Mouse (Mus musculus): ENCODE measurements around the gene Ube2d1. TPM values are rescaled to one million over a fixed set of nuclear protein-coding genes. Genes with fewer than 3 reads are reported as not detected.

Gene Ube2d1
- polyA plus RNA-seq, 1 experiment from 2014 or later, result 153 TPM

DNA sequence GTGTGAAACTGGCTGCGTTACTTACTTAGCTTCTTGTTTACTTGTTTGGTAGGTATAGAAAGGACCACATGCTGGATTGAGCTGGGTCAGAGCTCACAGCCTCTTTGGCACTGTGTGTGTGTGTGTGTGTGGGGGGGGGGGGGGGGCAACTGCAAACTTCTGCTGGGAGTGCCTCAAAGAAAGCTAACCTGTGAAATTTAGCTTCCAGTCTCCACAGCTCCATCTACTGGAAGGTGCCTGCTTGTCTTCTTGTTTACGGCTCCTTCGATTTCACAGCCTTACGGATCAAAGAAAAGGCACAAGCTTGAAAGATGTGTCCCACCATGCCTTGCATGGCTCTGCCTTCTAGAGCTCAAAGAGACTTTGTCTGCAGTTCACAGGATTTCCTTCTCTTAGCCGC is 17.4 kb upstream of the Ube2d1 start:
- no peak overlapping the region for H3K9ac ChIP-seq (ENCODE audit: low read depth, low read length)
- no peak overlapping the region for H3K4me3 ChIP-seq (ENCODE audit: low read length)
- H3K27ac ChIP-seq (ENCODE audit: low read depth, low read length), result no peak overlapping the region
- ATAC-seq, result no peak
- no peak overlapping the region for H3K4me2 ChIP-seq (ENCODE audit: low read length)
- H3K4me1 ChIP-seq (ENCODE audit: control insufficient read depth, insufficient read depth, low read depth, low read length), result no peaks in the 10 kb centered on the region
- no peaks in the 10 kb centered on the region for H3K36me3 ChIP-seq (ENCODE audit: control insufficient read depth, insufficient read depth, low read length)
- no peaks in the 10 kb centered on the region for H3K27me3 ChIP-seq (replicated peaks; ENCODE audit: control insufficient read depth, insufficient read depth, low read length)
- H3K9me3 ChIP-seq (ENCODE audit: control insufficient read depth, low read length), result no peaks in the 10 kb centered on the region
- WGBS, result 39% methylated on average over 5 of the region's 5 CpGs

DNA sequence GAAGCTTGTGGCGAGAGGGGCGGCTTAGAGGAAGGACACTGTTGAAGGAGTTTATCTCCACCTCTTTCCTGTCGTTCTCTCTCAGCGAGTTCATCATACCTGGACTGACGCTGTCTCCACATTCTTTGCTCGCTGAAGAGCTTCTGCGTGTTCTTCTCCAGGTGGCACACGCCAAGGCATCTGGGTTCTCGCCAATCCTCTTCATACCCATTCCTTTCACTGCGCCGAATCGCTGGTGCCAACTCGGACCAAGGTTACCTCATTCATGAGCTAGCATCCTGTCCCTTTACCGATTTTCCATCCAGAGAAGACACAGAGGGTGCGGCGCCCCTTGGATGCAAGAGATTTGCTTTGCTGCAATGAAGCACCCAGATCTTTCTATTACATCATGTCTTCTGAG is 15.1 kb upstream of the Ube2d1 start:
- Histone ChIP-seq H3K9me3 (ENCODE audit: control insufficient read depth, low read length) (no peaks in the 10 kb centered on the region), H3K27me3 (replicated peaks; ENCODE audit: control insufficient read depth, insufficient read depth, low read length) (no peaks in the 10 kb centered on the region), H3K36me3 (ENCODE audit: control insufficient read depth, insufficient read depth, low read length) (no peaks in the 10 kb centered on the region), H3K27ac (ENCODE audit: low read depth, low read length) (no peak overlapping the region), H3K9ac (ENCODE audit: low read depth, low read length) (no peak overlapping the region), H3K4me1 (ENCODE audit: control insufficient read depth, insufficient read depth, low read depth, low read length) (no peaks in the 10 kb centered on the region), H3K4me3 (ENCODE audit: low read length) (no peak overlapping the region), H3K4me2 (ENCODE audit: low read length) (no peak overlapping the region)
- ATAC-seq, result no peak
- WGBS, result 84% methylated on average over 16 of the region's 16 CpGs

- 59% methylated on average over 4 of the region's 4 CpGs for WGBS
- H3K36me3 ChIP-seq (ENCODE audit: control insufficient read depth, insufficient read depth, low read length), result no peaks in the 10 kb centered on the region
Measured at GRCm38 (mm10) chr10:71293245-71293644, 8.2 kb upstream of the Ube2d1 start.

DNA sequence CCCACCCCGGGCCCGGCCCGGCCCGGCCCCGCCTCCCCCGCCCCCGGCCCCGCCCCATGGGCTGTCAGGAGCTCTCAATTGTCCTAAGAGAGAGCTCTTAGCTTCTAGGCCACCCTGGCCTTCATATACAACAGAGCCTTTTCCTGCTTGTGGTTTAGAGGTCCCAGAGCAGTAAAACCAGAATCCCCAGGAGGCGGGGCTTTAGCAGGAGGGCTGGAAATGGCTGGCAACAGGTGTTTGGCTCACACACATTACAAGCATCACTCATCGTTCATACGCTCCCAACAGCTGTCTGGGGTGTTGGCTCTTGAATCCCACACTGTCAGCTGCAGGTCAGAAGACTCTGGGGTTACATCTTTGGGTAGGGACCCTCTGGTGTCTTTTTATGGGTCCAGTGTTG is 7.2 kb upstream of the Ube2d1 start:
- Histone ChIP-seq H3K36me3 (ENCODE audit: control insufficient read depth, insufficient read depth, low read length) (no peaks in the 10 kb centered on the region), H3K4me1 (ENCODE audit: control insufficient read depth, insufficient read depth, low read depth, low read length) (no peaks in the 10 kb centered on the region), H3K9me3 (ENCODE audit: control insufficient read depth, low read length) (no peaks in the 10 kb centered on the region), H3K27me3 (replicated peaks; ENCODE audit: control insufficient read depth, insufficient read depth, low read length) (no peaks in the 10 kb centered on the region), H3K27ac (ENCODE audit: low read depth, low read length) (no peak overlapping the region), H3K4me3 (ENCODE audit: low read length) (no peak overlapping the region), H3K9ac (ENCODE audit: low read depth, low read length) (no peak overlapping the region), H3K4me2 (ENCODE audit: low read length) (0 out of 2 replicates have a peak overlapping the region, but pooled peaks have one; percentile 4)
- 41% methylated on average over 3 of the region's 11 CpGs for WGBS
- ATAC-seq, result 0 out of 2 replicates have a peak, but pooled peaks have one; percentile 20

More at GRCm38 (mm10) chr10:71293245-71293644, 8.2 kb upstream of the Ube2d1 start:
- Histone ChIP-seq H3K9me3 (ENCODE audit: control insufficient read depth, low read length) (no peaks in the 10 kb centered on the region), H3K4me1 (ENCODE audit: control insufficient read depth, insufficient read depth, low read depth, low read length) (no peaks in the 10 kb centered on the region), H3K4me2 (ENCODE audit: low read length) (no peak overlapping the region), H3K4me3 (ENCODE audit: low read length) (no peak overlapping the region), H3K27me3 (replicated peaks; ENCODE audit: control insufficient read depth, insufficient read depth, low read length) (no peaks in the 10 kb centered on the region), H3K27ac (ENCODE audit: low read depth, low read length) (no peak overlapping the region), H3K9ac (ENCODE audit: low read depth, low read length) (no peak overlapping the region)
- no peak for ATAC-seq

DNA sequence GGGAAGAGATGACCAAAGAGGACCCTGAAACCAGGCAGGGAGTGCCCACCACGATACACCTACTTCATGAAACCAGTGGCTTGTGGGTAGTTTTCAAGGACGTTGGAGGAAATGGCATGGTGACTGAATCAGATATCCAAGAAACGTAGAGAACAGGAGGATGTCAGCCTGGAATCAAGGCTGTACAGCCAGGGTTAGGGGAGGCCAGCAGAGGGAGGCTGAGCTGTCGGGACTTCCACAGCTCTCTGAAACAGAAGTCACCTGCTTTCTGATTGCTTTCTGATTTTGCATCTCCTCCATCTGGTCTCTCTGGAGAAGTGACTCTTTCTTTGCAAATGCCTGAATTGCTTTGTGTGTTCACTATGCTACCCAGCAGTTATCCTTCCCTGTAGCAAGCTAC is 6.7 kb upstream of the Ube2d1 start:
- no peaks in the 10 kb centered on the region for H3K27me3 ChIP-seq (replicated peaks; ENCODE audit: control insufficient read depth, insufficient read depth, low read length)
- WGBS, result 13% methylated on average over 4 of the region's 4 CpGs
- 0 out of 2 replicates have a peak, but pooled peaks have one; percentile 24 for ATAC-seq
- no peak overlapping the region for H3K27ac ChIP-seq (ENCODE audit: low read depth, low read length)
- H3K9me3 ChIP-seq (ENCODE audit: control insufficient read depth, low read length), result no peaks in the 10 kb centered on the region
- no peak overlapping the region for H3K9ac ChIP-seq (ENCODE audit: low read depth, low read length)
- no peaks in the 10 kb centered on the region for H3K36me3 ChIP-seq (ENCODE audit: control insufficient read depth, insufficient read depth, low read length)
- H3K4me1 ChIP-seq (ENCODE audit: control insufficient read depth, insufficient read depth, low read depth, low read length), result no peaks in the 10 kb centered on the region
- no peak overlapping the region for H3K4me2 ChIP-seq (ENCODE audit: low read length)
- H3K4me3 ChIP-seq (ENCODE audit: low read length), result no peak overlapping the region

DNA sequence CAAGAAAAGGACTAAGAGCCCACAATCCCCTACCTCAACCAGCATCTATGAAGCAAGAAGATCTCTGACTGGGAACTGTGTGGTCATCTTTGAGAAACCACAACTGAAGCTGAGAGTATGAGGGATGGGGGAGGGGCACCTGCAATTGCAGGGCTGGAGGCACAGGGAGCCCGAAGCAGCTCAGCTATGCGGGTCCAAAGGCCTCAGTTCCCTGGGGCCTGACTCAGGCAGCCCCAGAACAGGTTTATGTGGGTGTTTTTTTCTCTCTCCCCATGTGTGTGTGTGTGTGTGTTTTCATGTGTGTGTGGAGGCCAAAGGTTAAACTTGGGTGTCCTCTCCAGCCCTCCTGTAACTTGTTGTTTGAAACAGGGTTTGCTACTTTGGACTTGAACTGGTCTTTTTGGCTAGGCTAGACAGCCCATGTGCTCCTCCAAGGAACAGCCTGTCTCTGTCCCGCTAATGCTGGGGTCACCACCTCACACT is 6.2 kb upstream of the Ube2d1 start:
- no peak for ATAC-seq
- H3K9ac ChIP-seq (ENCODE audit: low read depth, low read length), result no peak overlapping the region
- WGBS, result 30% methylated on average over 3 of the region's 3 CpGs
- no peaks in the 10 kb centered on the region for H3K9me3 ChIP-seq (ENCODE audit: control insufficient read depth, low read length)
- no peaks in the 10 kb centered on the region for H3K4me1 ChIP-seq (ENCODE audit: control insufficient read depth, insufficient read depth, low read depth, low read length)
- H3K36me3 ChIP-seq (ENCODE audit: control insufficient read depth, insufficient read depth, low read length), result no peaks in the 10 kb centered on the region
- no peak overlapping the region for H3K4me3 ChIP-seq (ENCODE audit: low read length)
- no peaks in the 10 kb centered on the region for H3K27me3 ChIP-seq (replicated peaks; ENCODE audit: control insufficient read depth, insufficient read depth, low read length)
- no peak overlapping the region for H3K27ac ChIP-seq (ENCODE audit: low read depth, low read length)
- no peak overlapping the region for H3K4me2 ChIP-seq (ENCODE audit: low read length)

- peak overlapping the region; percentile 67 for H3K4me2 ChIP-seq (ENCODE audit: low read length)
- H3K4me1 ChIP-seq (ENCODE audit: control insufficient read depth, insufficient read depth, low read depth, low read length), result peaks cover 16% of the 10 kb centered on the region
- H3K4me3 ChIP-seq (ENCODE audit: low read length), result peak overlapping the region; percentile 70
- H3K36me3 ChIP-seq (ENCODE audit: control insufficient read depth, insufficient read depth, low read length), result no peaks in the 10 kb centered on the region
- H3K27me3 ChIP-seq (replicated peaks; ENCODE audit: control insufficient read depth, insufficient read depth, low read length), result no peaks in the 10 kb centered on the region
- no peaks in the 10 kb centered on the region for H3K9me3 ChIP-seq (ENCODE audit: control insufficient read depth, low read length)
- peak overlapping the region; percentile 88 for H3K9ac ChIP-seq (ENCODE audit: low read depth, low read length)
- ATAC-seq, result peak; percentile 82
- H3K27ac ChIP-seq (ENCODE audit: low read depth, low read length), result peak overlapping the region; percentile 83
- WGBS, result 0% methylated on average over 26 of the region's 41 CpGs
Measured at GRCm38 (mm10) chr10:71284511-71285125, 444 bp downstream of the Ube2d1 start.

- Histone ChIP-seq H3K27me3 (replicated peaks; ENCODE audit: control insufficient read depth, insufficient read depth, low read length) (no peaks in the 10 kb centered on the region), H3K9ac (ENCODE audit: low read depth, low read length) (peak overlapping the region; percentile 88), H3K36me3 (ENCODE audit: control insufficient read depth, insufficient read depth, low read length) (no peaks in the 10 kb centered on the region), H3K4me1 (ENCODE audit: control insufficient read depth, insufficient read depth, low read depth, low read length) (peaks cover 16% of the 10 kb centered on the region), H3K27ac (ENCODE audit: low read depth, low read length) (peak overlapping the region; percentile 83; the same call in 1 of the 2 replicates), H3K4me2 (ENCODE audit: low read length) (peak overlapping the region; percentile 67), H3K9me3 (ENCODE audit: control insufficient read depth, low read length) (no peaks in the 10 kb centered on the region), H3K4me3 (ENCODE audit: low read length) (peak overlapping the region; percentile 70)
- WGBS, result 8% methylated on average over 8 of the region's 8 CpGs
- no peak for ATAC-seq
Measured at GRCm38 (mm10) chr10:71284131-71284510, 941 bp downstream of the Ube2d1 start.

- WGBS, result 34% methylated on average over 9 of the region's 9 CpGs
- H3K9me3 ChIP-seq (ENCODE audit: control insufficient read depth, low read length), result no peaks in the 10 kb centered on the region
- no peak overlapping the region for H3K4me2 ChIP-seq (ENCODE audit: low read length)
- H3K9ac ChIP-seq (ENCODE audit: low read depth, low read length), result no peak overlapping the region
- ATAC-seq, result peak; percentile 45; the same call in 1 of the 2 replicates
- 0 out of 2 replicates have a peak overlapping the region, but pooled peaks have one; percentile 44 for H3K27ac ChIP-seq (ENCODE audit: low read depth, low read length)
- H3K36me3 ChIP-seq (ENCODE audit: control insufficient read depth, insufficient read depth, low read length), result no peaks in the 10 kb centered on the region
- H3K27me3 ChIP-seq (replicated peaks; ENCODE audit: control insufficient read depth, insufficient read depth, low read length), result no peaks in the 10 kb centered on the region
- H3K4me3 ChIP-seq (ENCODE audit: low read length), result no peak overlapping the region
- peaks cover 14% of the 10 kb centered on the region for H3K4me1 ChIP-seq (ENCODE audit: control insufficient read depth, insufficient read depth, low read depth, low read length)
Measured at GRCm38 (mm10) chr10:71273008-71273739, 11.9 kb downstream of the Ube2d1 start.
